Mouse (Mus musculus): ENCODE measurements around the gene Ano8. TPM values are rescaled to one million over a fixed set of nuclear protein-coding genes. Genes with fewer than 3 reads are reported as not detected.

Ano8 gene
- polyA plus RNA-seq, 2 experiments = 0.14 to 1.7 TPM

DNA sequence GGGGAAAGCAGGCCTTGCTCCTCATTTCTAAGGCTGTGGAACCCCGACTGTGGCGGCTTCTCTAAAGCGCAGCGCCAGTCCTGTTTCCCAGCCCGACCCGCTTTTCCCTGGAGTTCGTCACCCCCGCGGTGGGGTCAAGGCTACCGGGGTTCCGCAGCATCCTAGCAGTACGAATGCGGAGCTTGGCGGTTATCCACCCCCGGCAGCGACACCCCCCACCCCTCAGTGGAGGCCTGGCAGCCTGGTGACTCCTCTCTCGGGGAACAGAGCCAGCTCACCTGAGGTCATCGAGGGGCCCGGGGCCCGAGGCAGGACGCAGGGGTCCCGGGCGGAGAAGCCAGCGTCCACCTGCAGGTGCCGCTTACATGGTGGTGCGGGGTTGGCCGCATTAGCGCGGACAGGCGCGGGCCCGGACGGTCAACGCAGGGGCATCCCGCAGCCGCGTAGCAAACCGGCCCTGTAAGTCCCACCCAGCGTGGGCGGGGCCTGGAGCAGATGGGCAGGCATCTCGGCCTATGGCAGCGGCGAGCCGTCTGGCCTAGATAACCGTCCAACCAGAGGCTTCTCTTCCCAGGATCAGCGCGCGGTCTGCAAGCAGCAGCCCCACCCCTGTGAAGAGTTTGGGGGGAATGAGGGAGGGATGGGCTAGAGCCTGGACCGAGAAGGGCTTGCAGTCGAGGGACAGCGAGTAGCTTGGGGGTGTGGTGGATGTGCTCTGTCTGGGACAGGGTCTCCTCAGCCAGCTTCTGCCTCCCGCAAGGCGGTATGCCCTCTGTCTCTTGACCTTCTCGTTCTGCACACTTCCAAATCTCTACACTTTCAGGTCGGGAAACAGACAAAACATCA lies 22.4 kb downstream of the Ano8 start, which contains the start of gene Abhd8:
TSS of gene Abhd8 (minus strand) at position 468 of the 846 bp plus-strand sequence.
- Histone ChIP-seq H3K4me3 (ENCODE audit: insufficient read depth in 1 of 2, low read depth in 2 of 2, low read length in 2 of 2) (peak within 1 kb of the TSS; percentile 71 to 94), H3K9ac (replicated peaks) (peak within 1 kb of the TSS; percentile 80), H3K4me1 (replicated peaks; ENCODE audit: control insufficient read depth in 2 of 2, insufficient read depth in 2 of 2, low read length in 1 of 2) (peaks cover 11 to 17% of the 10 kb centered on the region in 2 experiments), H3K27ac (peak within 1 kb of the TSS; percentile 77), H3K9me3 (ENCODE audit: control insufficient read depth, low read length) (no peaks in the 10 kb centered on the region), H3K4me2 (ENCODE audit: low read depth) (peak within 1 kb of the TSS; percentile 82), H3K36me3 (replicated peaks; ENCODE audit: control insufficient read depth, insufficient read depth, low read depth) (peaks cover 2% of the 10 kb centered on the region; the same call in 1 of the 2 replicates), H3K27me3 (ENCODE audit: control insufficient read depth, insufficient read depth, low read length) (no peaks in the 10 kb centered on the region)
- 0 out of 2 replicates have a peak, but pooled peaks have one; percentile 6 for TF ChIP-seq CTCF (IDR thresholded peaks at IDR 0.05; ENCODE audit: low read depth)
- no peak for TF ChIP-seq EP300 (IDR thresholded peaks at IDR 0.05; ENCODE audit: low read depth)
- DNase-seq (ENCODE audit: low read depth in 3 of 3, low spot score in 3 of 3) (peak; percentile 90 to 95 (median 91)), ATAC-seq (ENCODE audit: insufficient read depth) (peak; percentile 73)
- 1% methylated on average over 55 of the region's 55 CpGs for WGBS (ENCODE audit: insufficient replicate concordance)

- Histone ChIP-seq H3K9ac (replicated peaks) (peak overlapping the region; percentile 80), H3K4me1 (replicated peaks; ENCODE audit: control insufficient read depth in 2 of 2, insufficient read depth in 2 of 2, low read length in 1 of 2) (peaks cover 11 to 17% of the 10 kb centered on the region in 2 experiments), H3K4me3 (ENCODE audit: insufficient read depth in 1 of 2, low read depth in 2 of 2, low read length in 2 of 2) (peak overlapping the region; percentile 68 to 71), H3K27ac (no peak overlapping the region), H3K27me3 (ENCODE audit: control insufficient read depth, insufficient read depth, low read length) (no peaks in the 10 kb centered on the region), H3K36me3 (replicated peaks; ENCODE audit: control insufficient read depth, insufficient read depth, low read depth) (peaks cover 2% of the 10 kb centered on the region; the same call in 1 of the 2 replicates), H3K9me3 (ENCODE audit: control insufficient read depth, low read length) (no peaks in the 10 kb centered on the region), H3K4me2 (ENCODE audit: low read depth) (peak overlapping the region; percentile 82)
- TF ChIP-seq EP300 (IDR thresholded peaks at IDR 0.05; ENCODE audit: low read depth) (no peak), CTCF (IDR thresholded peaks at IDR 0.05; ENCODE audit: low read depth) (no peak)
- ATAC-seq (ENCODE audit: insufficient read depth) (no peak), DNase-seq (ENCODE audit: low read depth in 3 of 3, low spot score in 3 of 3) (peak in 1 of 3 experiments; percentile 29)
- WGBS (ENCODE audit: insufficient replicate concordance) = 7% methylated on average over 16 of the region's 16 CpGs
Measured at GRCm38 (mm10) chr8:71462786-71463185, 23.0 kb downstream of the Ano8 start.

DNA sequence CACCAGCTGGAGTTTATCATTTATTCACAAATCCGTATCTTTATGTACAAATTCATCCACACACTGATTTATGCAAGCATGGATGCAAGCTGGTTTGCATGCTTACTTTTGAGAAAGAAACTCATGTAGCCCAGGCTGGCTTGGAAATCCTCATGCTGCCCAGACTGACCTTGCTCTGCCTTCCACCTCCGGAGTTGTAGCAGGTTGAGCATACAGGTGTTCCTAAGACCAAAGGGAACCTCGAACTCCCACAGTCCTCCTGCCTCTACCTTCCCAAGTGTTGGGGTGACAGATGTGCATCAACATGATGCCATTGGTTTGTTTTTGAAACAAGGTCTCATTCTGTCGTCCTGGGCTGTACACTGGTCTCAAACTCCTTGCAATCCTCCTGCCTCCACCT lies 23.6 kb downstream of the Ano8 start:
- no peak for TF ChIP-seq CTCF (IDR thresholded peaks at IDR 0.05; ENCODE audit: low read depth)
- no peak for TF ChIP-seq EP300 (IDR thresholded peaks at IDR 0.05; ENCODE audit: low read depth)
- H3K36me3 ChIP-seq (replicated peaks; ENCODE audit: control insufficient read depth, insufficient read depth, low read depth) = peaks cover 2% of the 10 kb centered on the region; the same call in 1 of the 2 replicates
- no peak overlapping the region; the same call in 1 of the 2 replicates for H3K9ac ChIP-seq (replicated peaks)
- no peaks in the 10 kb centered on the region for H3K9me3 ChIP-seq (ENCODE audit: control insufficient read depth, low read length)
- DNase-seq (ENCODE audit: low read depth in 3 of 3, low spot score in 3 of 3) (no peak), ATAC-seq (ENCODE audit: insufficient read depth) (no peak)
- H3K27ac ChIP-seq = no peak overlapping the region
- H3K4me1 ChIP-seq (replicated peaks; ENCODE audit: control insufficient read depth in 2 of 2, insufficient read depth in 2 of 2, low read length in 1 of 2) = peaks cover 11 to 18% of the 10 kb centered on the region in 2 experiments
- no peak overlapping the region; a peak in 1 of 4 replicates for H3K4me3 ChIP-seq (ENCODE audit: insufficient read depth in 1 of 2, low read depth in 2 of 2, low read length in 2 of 2)
- 63% methylated on average over 4 of the region's 4 CpGs for WGBS (ENCODE audit: insufficient replicate concordance)
- H3K4me2 ChIP-seq (ENCODE audit: low read depth) = peak overlapping the region; percentile 82
- no peaks in the 10 kb centered on the region for H3K27me3 ChIP-seq (ENCODE audit: control insufficient read depth, insufficient read depth, low read length)

- no peak for ATAC-seq (ENCODE audit: insufficient read depth)
- H3K4me2 ChIP-seq (ENCODE audit: low read depth) = no peak overlapping the region
- WGBS (ENCODE audit: insufficient replicate concordance) = 89% methylated on average over 47 of the region's 47 CpGs
Measured at GRCm38 (mm10) chr8:71461152-71461840, 24.5 kb downstream of the Ano8 start.

More at GRCm38 (mm10) chr8:71461152-71461840, 24.5 kb downstream of the Ano8 start:
- Histone ChIP-seq H3K9me3 (ENCODE audit: control insufficient read depth, low read length) (no peaks in the 10 kb centered on the region), H3K4me1 (replicated peaks; ENCODE audit: control insufficient read depth in 2 of 2, insufficient read depth in 2 of 2, low read length in 1 of 2) (peaks cover 11 to 20% of the 10 kb centered on the region in 2 experiments), H3K9ac (replicated peaks) (no peak overlapping the region), H3K27ac (no peak overlapping the region), H3K27me3 (ENCODE audit: control insufficient read depth, insufficient read depth, low read length) (no peaks in the 10 kb centered on the region), H3K36me3 (replicated peaks; ENCODE audit: control insufficient read depth, insufficient read depth, low read depth) (peaks cover 2% of the 10 kb centered on the region; the same call in 1 of the 2 replicates), H3K4me3 (ENCODE audit: insufficient read depth in 1 of 2, low read depth in 2 of 2, low read length in 2 of 2) (no peak overlapping the region)
- TF ChIP-seq EP300 (IDR thresholded peaks at IDR 0.05; ENCODE audit: low read depth) (no peak), CTCF (IDR thresholded peaks at IDR 0.05; ENCODE audit: low read depth) (no peak)
- DNase-seq (ENCODE audit: low read depth in 3 of 3, low spot score in 3 of 3) = no peak
